Comparison of ENCODE assay signal across 11 mouse cellular contexts in genomic region chr10:24591741-24592140, GRCm38 (mm10). TPM values are rescaled to one million over a fixed set of nuclear protein-coding genes. Genes with fewer than 3 reads are reported as not detected.
DNase-seq lines count a peak whose midpoint lies in the region; ATAC-seq and TF ChIP-seq lines count a peak whose summit lies in the region.
"Had no signal": no experiment of that assay in that cellular context is flagged by ENCODE, and none has a peak within 500 bp of the region (broad histone marks: within the 10 kb centered on the region; RNA-seq: fewer than 3 reads in every experiment).

No protein-coding gene starts in this region.

- no peaks in the 10 kb centered on the region for H3K36me3 ChIP-seq in lung, embryonic 15.5 days
- no peaks in the 10 kb centered on the region for H3K36me3 ChIP-seq in midbrain, embryonic 16.5 days (ENCODE audit: control insufficient read depth, insufficient read depth, low read length)
- H3K36me3 ChIP-seq: forebrain, embryonic 15.5 days had no signal

- no peak overlapping the region for H3K4me3 ChIP-seq in lung, embryonic 15.5 days
- H3K4me3 ChIP-seq in lung, adult 2 months (replicated peaks; ENCODE audit: extremely low read depth, low read depth, low read length): no peak overlapping the region
- H3K4me3 ChIP-seq in midbrain, embryonic 16.5 days (ENCODE audit: low read depth, low read length): no peak overlapping the region
- H3K4me3 ChIP-seq: forebrain, embryonic 15.5 days; myocyte had no signal

- H3K4me2 ChIP-seq in lung, embryonic 15.5 days: no peak overlapping the region
- no peak overlapping the region for H3K4me2 ChIP-seq in midbrain, embryonic 16.5 days (ENCODE audit: low read length)
- H3K4me2 ChIP-seq: forebrain, embryonic 15.5 days had no signal

- no peaks in the 10 kb centered on the region for H3K9me3 ChIP-seq in lung, embryonic 15.5 days
- H3K9me3 ChIP-seq in midbrain, embryonic 16.5 days (replicated peaks; ENCODE audit: control insufficient read depth, low read length, poor library complexity, severe bottlenecking): no peaks in the 10 kb centered on the region
- H3K9me3 ChIP-seq: forebrain, embryonic 15.5 days had no signal

- no peak for ATAC-seq in lung, embryonic 15.5 days (ENCODE audit: borderline replicate concordance, extremely low read depth, low FRiP score, low TSS enrichment)
- ATAC-seq in activated CD4-positive, CD25-positive, alpha-beta regulatory T cell, adult 4 months: peak; percentile 61
- ATAC-seq in midbrain, embryonic 16.5 days: no peak

- 0 out of 2 replicates have a peak overlapping the region, but pooled peaks have one; percentile 30 for H3K27ac ChIP-seq in lung, embryonic 15.5 days
- no peak overlapping the region for H3K27ac ChIP-seq in midbrain, embryonic 16.5 days (ENCODE audit: low read length)
- H3K27ac ChIP-seq: forebrain, embryonic 15.5 days; macrophage had no signal

- no peaks in the 10 kb centered on the region for H3K27me3 ChIP-seq in lung, embryonic 15.5 days
- no peaks in the 10 kb centered on the region; the same call in 1 of the 2 replicates for H3K27me3 ChIP-seq in midbrain, embryonic 16.5 days (ENCODE audit: control insufficient read depth, insufficient read depth, low read depth, low read length)
- H3K27me3 ChIP-seq: forebrain, embryonic 15.5 days had no signal

- H3K9ac ChIP-seq in lung, embryonic 15.5 days: no peak overlapping the region
- H3K9ac ChIP-seq in midbrain, embryonic 16.5 days (ENCODE audit: low read depth, low read length): no peak overlapping the region
- H3K9ac ChIP-seq: forebrain, embryonic 15.5 days had no signal

- 47% methylated on average over 5 of the region's 5 CpGs for WGBS in lung, embryonic 15.5 days
- WGBS in lung, adult 2 months: 47% methylated on average over 5 of the region's 5 CpGs
- WGBS in midbrain, embryonic 16.5 days: 66% methylated on average over 5 of the region's 5 CpGs

- DNase-seq in heart, adult 18-20 months: peak; percentile 26 to 29
- no peak for DNase-seq in heart, adult 8-10 months (ENCODE audit: low spot score)
- DNase-seq in lung, adult 2 months: no peak
- peak; percentile 28 for DNase-seq in lung, postnatal 10 days
- DNase-seq in right cerebral cortex, adult 2 months (ENCODE audit: low spot score in 2 of 2): no peak

- TF ChIP-seq POLR2A in lung, adult 2 months (IDR thresholded peaks at IDR 0.05; ENCODE audit: borderline replicate concordance, extremely low read depth, low read depth, low read length): no peak

- H3K4me1 ChIP-seq in lung, embryonic 15.5 days: peaks cover 41% of the 10 kb centered on the region
- peaks cover 9% of the 10 kb centered on the region for H3K4me1 ChIP-seq in lung, adult 2 months (ENCODE audit: control insufficient read depth, insufficient read depth, low read length)
- H3K4me1 ChIP-seq in midbrain, embryonic 16.5 days (ENCODE audit: control insufficient read depth, insufficient read depth, low read length): 0 out of 2 replicates have a peak, but pooled peaks cover 7% of the 10 kb centered on the region

- TF ChIP-seq CTCF in lung, adult 2 months (IDR thresholded peaks at IDR 0.05; ENCODE audit: insufficient read depth, low read length): no peak

RNA-seq across cellular contexts. Expression of gene Ccn2, which starts 3.5 kb away (rescaled TPM):
- 100 to 1,000 TPM; 120 to 129 TPM for total RNA-seq in heart, adult 18-20 months (2021)
- 100 to 1,000 TPM in 1 of 4 experiments, 10 to 100 TPM in 3; 53.9 to 107 (median 63.8) TPM for total RNA-seq in heart, adult 8-10 months (2022)
- polyA plus RNA-seq in lung, embryonic 15.5 days (2015; fragmentation: Nextera tagmentation; extraction: Ambion mirVana): 14.1 and 14.3 TPM in 2 replicates
- polyA plus RNA-seq in lung, adult 2 months (2012; rRNA removed): 199 and 433 TPM in 2 replicates
- polyA plus RNA-seq in activated CD4-positive, CD25-positive, alpha-beta regulatory T cell, adult 4 months (2017; shearing (Covaris generic)): not detected
- 2.0 and 3.6 TPM in 2 replicates for polyA plus RNA-seq in midbrain, embryonic 16.5 days (2015; fragmentation: Nextera tagmentation; extraction: Ambion mirVana)

Comparison
In these comparisons a context has a peak if more than half of its experiments do, and no peak if none do; other contexts are left out.
1. DNase-seq: peak in heart, adult 18-20 months (2 of 2) and lung, postnatal 10 days (single experiment); none in heart, adult 8-10 months (single experiment), lung, adult 2 months (single experiment) and right cerebral cortex, adult 2 months (0 of 2).
2. RNA of gene Ccn2, which starts 3.5 kb away (polyA plus RNA-seq): 199 to 433 TPM in lung, adult 2 months; 14.1 to 14.3 TPM in lung, embryonic 15.5 days, 2.0 to 3.6 TPM in midbrain, embryonic 16.5 days and not detected in activated CD4-positive, CD25-positive, alpha-beta regulatory T cell, adult 4 months; every median in the first group is over 10 times any median in the second.